8 mouse cellular contexts compared by ENCODE assay signal in genomic region chr1:135147702-135148058, GRCm38 (mm10). TPM values are rescaled to one million over a fixed set of nuclear protein-coding genes. Genes with fewer than 3 reads are reported as not detected.
DNase-seq lines count a peak whose midpoint lies in the region; ATAC-seq lines count a peak whose summit lies in the region.

No protein-coding gene starts in this region.

- H3K4me3 ChIP-seq in kidney, embryonic 16.5 days (ENCODE audit: low read length) = peak overlapping the region; percentile 97
- H3K4me3 ChIP-seq in embryonic facial prominence, embryonic 10.5 days = peak overlapping the region; percentile 97
- H3K4me3 ChIP-seq in intestine, embryonic 14.5 days (ENCODE audit: low read depth, low read length) = peak overlapping the region; percentile 83
- H3K4me3 ChIP-seq in midbrain, embryonic 16.5 days (ENCODE audit: low read depth, low read length) = peak overlapping the region; percentile 85

- H3K9me3 ChIP-seq in kidney, embryonic 16.5 days (ENCODE audit: low read length) = no peaks in the 10 kb centered on the region
- H3K9me3 ChIP-seq in embryonic facial prominence, embryonic 10.5 days = no peaks in the 10 kb centered on the region
- H3K9me3 ChIP-seq in intestine, embryonic 14.5 days (ENCODE audit: control insufficient read depth, low read length) = no peaks in the 10 kb centered on the region
- no peaks in the 10 kb centered on the region for H3K9me3 ChIP-seq in midbrain, embryonic 16.5 days (replicated peaks; ENCODE audit: control insufficient read depth, low read length, poor library complexity, severe bottlenecking)

- H3K4me1 ChIP-seq in kidney, embryonic 16.5 days (ENCODE audit: insufficient read depth, low read length) = peaks cover 12% of the 10 kb centered on the region
- H3K4me1 ChIP-seq in embryonic facial prominence, embryonic 10.5 days = peaks cover 42% of the 10 kb centered on the region
- H3K4me1 ChIP-seq in intestine, embryonic 14.5 days (replicated peaks; ENCODE audit: control insufficient read depth, insufficient read depth, low read length) = peaks cover 12% of the 10 kb centered on the region
- peaks cover 34% of the 10 kb centered on the region for H3K4me1 ChIP-seq in midbrain, embryonic 16.5 days (ENCODE audit: control insufficient read depth, insufficient read depth, low read length)

- DNase-seq in kidney, adult 11 months = no peak
- no peak for DNase-seq in embryonic facial prominence, embryonic 10.5 days (ENCODE audit: low spot score)
- no peak for DNase-seq in intestine, embryonic 14.5 days (ENCODE audit: low spot score)
- DNase-seq in adipocyte (ENCODE audit: low spot score) = no peak
- DNase-seq in testis, postnatal 10 days (ENCODE audit: low spot score) = no peak
- no peak for DNase-seq in frontal cortex, postnatal 36 days (ENCODE audit: low spot score in 2 of 2)

- WGBS in kidney, embryonic 16.5 days = 1% methylated on average over 6 of the region's 7 CpGs
- WGBS in embryonic facial prominence, embryonic 10.5 days = under 1% methylated on average over 7 of the region's 7 CpGs
- 0% methylated on average over 7 of the region's 7 CpGs for WGBS in intestine, embryonic 14.5 days
- WGBS in midbrain, embryonic 16.5 days = 4% methylated on average over 7 of the region's 7 CpGs

- H3K27ac ChIP-seq in kidney, embryonic 16.5 days (ENCODE audit: low read length) = peak overlapping the region; percentile 83
- peak overlapping the region; percentile 94 for H3K27ac ChIP-seq in embryonic facial prominence, embryonic 10.5 days (replicated peaks)
- H3K27ac ChIP-seq in intestine, embryonic 14.5 days (ENCODE audit: low read depth) = no peak overlapping the region
- H3K27ac ChIP-seq in midbrain, embryonic 16.5 days (ENCODE audit: low read length) = peak overlapping the region; percentile 95

- ATAC-seq in kidney, embryonic 16.5 days (ENCODE audit: low FRiP score, low TSS enrichment) = peak; percentile 14
- ATAC-seq in intestine, embryonic 14.5 days (replicated peaks; ENCODE audit: low FRiP score, low TSS enrichment, low read depth) = peak; percentile 26; the same call in 1 of the 2 replicates
- peak; percentile 17; the same call in 1 of the 2 replicates for ATAC-seq in midbrain, embryonic 16.5 days

- H3K27me3 ChIP-seq in kidney, embryonic 16.5 days (ENCODE audit: insufficient read depth, low read length) = no peaks in the 10 kb centered on the region
- H3K27me3 ChIP-seq in embryonic facial prominence, embryonic 10.5 days (replicated peaks; ENCODE audit: low read depth, poor library complexity, severe bottlenecking) = peaks cover 32% of the 10 kb centered on the region
- H3K27me3 ChIP-seq in intestine, embryonic 14.5 days (replicated peaks; ENCODE audit: control insufficient read depth, insufficient read depth, low read length) = peaks cover 2% of the 10 kb centered on the region; the same call in 1 of the 2 replicates
- H3K27me3 ChIP-seq in midbrain, embryonic 16.5 days (ENCODE audit: control insufficient read depth, insufficient read depth, low read depth, low read length) = no peaks in the 10 kb centered on the region

- H3K36me3 ChIP-seq in kidney, embryonic 16.5 days (ENCODE audit: insufficient read depth, low read length) = no peaks in the 10 kb centered on the region
- peaks cover 22% of the 10 kb centered on the region for H3K36me3 ChIP-seq in embryonic facial prominence, embryonic 10.5 days (replicated peaks)
- 0 out of 2 replicates have a peak, but pooled peaks cover 13% of the 10 kb centered on the region for H3K36me3 ChIP-seq in intestine, embryonic 14.5 days (ENCODE audit: control insufficient read depth, insufficient read depth, low read length)
- H3K36me3 ChIP-seq in midbrain, embryonic 16.5 days (ENCODE audit: control insufficient read depth, insufficient read depth, low read length) = no peaks in the 10 kb centered on the region

- peak overlapping the region; percentile 96 for H3K9ac ChIP-seq in kidney, embryonic 16.5 days (replicated peaks; ENCODE audit: low read length)
- peak overlapping the region; percentile 94 for H3K9ac ChIP-seq in intestine, embryonic 14.5 days (ENCODE audit: low read length)
- H3K9ac ChIP-seq in midbrain, embryonic 16.5 days (ENCODE audit: low read depth, low read length) = peak overlapping the region; percentile 96

- peak overlapping the region; percentile 82 for H3K4me2 ChIP-seq in kidney, embryonic 16.5 days (replicated peaks; ENCODE audit: low read depth, low read length)
- peak overlapping the region; percentile 53 for H3K4me2 ChIP-seq in intestine, embryonic 14.5 days (ENCODE audit: low read length)
- peak overlapping the region; percentile 84 for H3K4me2 ChIP-seq in midbrain, embryonic 16.5 days (ENCODE audit: low read length)

RNA-seq across cellular contexts. Expression of gene Arl8a, which starts 1.1 kb away (rescaled TPM):
- 42.9 and 46.7 TPM in 2 replicates for polyA plus RNA-seq in kidney, embryonic 16.5 days (2015; fragmentation: Nextera tagmentation; extraction: Ambion mirVana)
- polyA plus RNA-seq in embryonic facial prominence, embryonic 10.5 days (2016; fragmentation: Nextera tagmentation; extraction: Ambion mirVana) = 48.3 and 50.3 TPM in 2 replicates
- 54.2 and 55.1 TPM in 2 replicates for polyA plus RNA-seq in intestine, embryonic 14.5 days (2014; fragmentation: Nextera tagmentation; extraction: Ambion mirVana)
- polyA plus RNA-seq in midbrain, embryonic 16.5 days (2015; fragmentation: Nextera tagmentation; extraction: Ambion mirVana) = 390 and 409 TPM in 2 replicates

RNA-seq across cellular contexts. Expression of gene Ptpn7, which starts 15.2 kb away (rescaled TPM):
- polyA plus RNA-seq in kidney, embryonic 16.5 days (2015; fragmentation: Nextera tagmentation; extraction: Ambion mirVana) = 0.99 and 1.6 TPM in 2 replicates
- polyA plus RNA-seq in embryonic facial prominence, embryonic 10.5 days (2016; fragmentation: Nextera tagmentation; extraction: Ambion mirVana) = 1.3 and 2.1 TPM in 2 replicates
- 2.0 TPM in 2 replicates for polyA plus RNA-seq in intestine, embryonic 14.5 days (2014; fragmentation: Nextera tagmentation; extraction: Ambion mirVana)
- 0.11 and 0.26 TPM in 2 replicates for polyA plus RNA-seq in midbrain, embryonic 16.5 days (2015; fragmentation: Nextera tagmentation; extraction: Ambion mirVana)

RNA-seq across cellular contexts. Expression of gene Gpr37l1, which starts 19.8 kb away (rescaled TPM):
- polyA plus RNA-seq in kidney, embryonic 16.5 days (2015; fragmentation: Nextera tagmentation; extraction: Ambion mirVana) = 0.10 TPM in 1 of 2 replicates, not detected in the other
- not detected in 2 replicates for polyA plus RNA-seq in embryonic facial prominence, embryonic 10.5 days (2016; fragmentation: Nextera tagmentation; extraction: Ambion mirVana)
- 0.35 and 0.50 TPM in 2 replicates for polyA plus RNA-seq in intestine, embryonic 14.5 days (2014; fragmentation: Nextera tagmentation; extraction: Ambion mirVana)
- 1.1 and 2.7 TPM in 2 replicates for polyA plus RNA-seq in midbrain, embryonic 16.5 days (2015; fragmentation: Nextera tagmentation; extraction: Ambion mirVana)

RNA-seq across cellular contexts. Expression of gene Lgr6, which starts 42.6 kb away (rescaled TPM):
- 0.76 and 0.77 TPM in 2 replicates for polyA plus RNA-seq in kidney, embryonic 16.5 days (2015; fragmentation: Nextera tagmentation; extraction: Ambion mirVana)
- polyA plus RNA-seq in embryonic facial prominence, embryonic 10.5 days (2016; fragmentation: Nextera tagmentation; extraction: Ambion mirVana) = 0.73 and 1.1 TPM in 2 replicates
- 0.69 and 0.97 TPM in 2 replicates for polyA plus RNA-seq in intestine, embryonic 14.5 days (2014; fragmentation: Nextera tagmentation; extraction: Ambion mirVana)
- 1.1 and 1.2 TPM in 2 replicates for polyA plus RNA-seq in midbrain, embryonic 16.5 days (2015; fragmentation: Nextera tagmentation; extraction: Ambion mirVana)
